Mouse (Mus musculus) midbrain, embryonic 13.5 days (tissue): Measurements from ENCODE around the gene Klk12. TPM values are rescaled to one million over a fixed set of nuclear protein-coding genes. Genes with fewer than 3 reads are reported as not detected.

Experiments
- ATAC-seq: fragments of 200-750 bp; cut with Nextera tagmentation; 2 replicates; pipeline ENCODE4 v1.8.0; 2017; ENCODE audit warnings: mild to moderate bottlenecking, moderate TSS enrichment, moderate library complexity
- H3K27ac ChIP-seq: fragments of 300-500 bp; sonication (generic); 2 replicates; pipeline ENCODE4 v1.5.1; 2015; ENCODE audit warnings: inconsistent platforms, mild to moderate bottlenecking, moderate library complexity
- H3K27me3 ChIP-seq: fragments of 300-500 bp; sonication (generic); 2 replicates; pipeline ENCODE4 v1.6.1; 2015; ENCODE audit warnings: mild to moderate bottlenecking, inconsistent platforms
- H3K36me3 ChIP-seq: fragments of 300-500 bp; sonication (generic); 2 replicates; pipeline ENCODE4 v1.6.1; 2015; ENCODE audit warnings: mild to moderate bottlenecking, inconsistent platforms
- H3K4me1 ChIP-seq: fragments of 300-500 bp; sonication (generic); replicated peaks from 2 replicates; pipeline ENCODE4 v1.6.1; 2015; ENCODE audit warnings: inconsistent platforms
- H3K4me2 ChIP-seq: fragments of 300-500 bp; sonication (generic); replicated peaks from 2 replicates; pipeline ENCODE4 v1.6.1; 2015; ENCODE audit warnings: moderate library complexity, mild to moderate bottlenecking, inconsistent platforms
- H3K4me3 ChIP-seq: fragments of 300-500 bp; sonication (generic); replicated peaks from 2 replicates; pipeline ENCODE4 v1.5.1; 2015; ENCODE audit warnings: mild to moderate bottlenecking, inconsistent platforms
- H3K9ac ChIP-seq: fragments of 300-500 bp; sonication (generic); replicated peaks from 2 replicates; pipeline ENCODE4 v1.6.1; 2015; ENCODE audit warnings: mild to moderate bottlenecking, inconsistent platforms
- H3K9me3 ChIP-seq: fragments of 300-500 bp; sonication (generic); 2 replicates; pipeline ENCODE4 v1.6.1; 2016; ENCODE audit warnings: mild to moderate bottlenecking, inconsistent platforms
- WGBS: fragments of 180-500 bp; shearing (Covaris S2); methylation state at CpG from one replicate; pipeline ENCODE4 v1.1.7; 2015; 5-methylcytosine and 5-hydroxymethylcytosine counted together
- polyA plus RNA-seq: library from polyadenylated mRNA; unstranded; fragments of >200 nt; fragmentation: Nextera tagmentation; extraction: Ambion mirVana; gene quantifications from 2 replicates; pipeline ENCODE4 v1.2.1, GENCODE M21; 2015

Gene Klk12
- polyA plus RNA-seq, 1 experiment from 2014 or later = not detected

DNA sequence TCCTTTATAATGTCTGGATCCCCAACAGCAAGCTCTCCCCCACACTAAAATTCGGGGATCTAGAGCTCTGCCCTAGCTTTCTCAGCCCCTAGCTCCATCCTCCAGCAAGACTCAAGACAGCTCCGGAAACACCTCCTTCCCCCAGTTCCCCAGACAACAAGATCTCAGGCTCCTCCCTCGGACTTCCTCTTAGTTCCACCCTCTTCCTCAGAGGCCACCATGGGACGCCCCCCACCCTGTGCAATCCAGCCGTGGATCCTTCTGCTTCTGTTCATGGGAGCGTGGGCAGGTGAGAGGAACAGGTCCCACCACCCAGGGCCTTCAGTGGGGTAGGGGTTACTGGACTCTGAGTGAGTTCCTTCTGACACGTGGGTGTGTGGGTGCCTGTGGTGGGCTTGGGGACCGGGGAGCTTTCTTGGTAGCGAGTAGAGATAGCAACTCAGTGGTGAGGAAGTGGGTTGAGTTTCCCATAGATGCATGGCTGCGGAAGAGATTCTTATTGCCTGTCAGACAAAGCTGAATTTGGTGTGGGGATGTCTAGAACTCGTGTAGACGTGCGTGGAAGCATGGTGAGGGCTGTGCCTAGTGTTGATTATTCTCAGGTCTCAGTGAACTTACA lies 29.3 kb downstream of the Klk12 start:
- no peaks in the 10 kb centered on the region for H3K9me3 ChIP-seq
- peak overlapping the region; percentile 78 for H3K4me2 ChIP-seq
- H3K27me3 ChIP-seq = peaks cover 45% of the 10 kb centered on the region
- H3K27ac ChIP-seq = no peak overlapping the region
- ATAC-seq = peak; percentile 41
- no peak overlapping the region for H3K9ac ChIP-seq
- 40% methylated on average over 13 of the region's 13 CpGs for WGBS
- H3K4me3 ChIP-seq = peak overlapping the region; percentile 49
- peaks cover 17% of the 10 kb centered on the region for H3K4me1 ChIP-seq
- no peaks in the 10 kb centered on the region for H3K36me3 ChIP-seq

- Histone ChIP-seq H3K27ac (no peak overlapping the region), H3K4me2 (no peak overlapping the region), H3K4me1 (peaks cover 17% of the 10 kb centered on the region), H3K36me3 (no peaks in the 10 kb centered on the region), H3K9me3 (no peaks in the 10 kb centered on the region), H3K27me3 (peaks cover 42% of the 10 kb centered on the region), H3K9ac (no peak overlapping the region), H3K4me3 (no peak overlapping the region)
- WGBS = 80% methylated on average over 7 of the region's 7 CpGs
- ATAC-seq = no peak
These were observed 31.2 kb downstream of the Klk12 start for GRCm38 (mm10) chr7:43799876-43800275.

DNA sequence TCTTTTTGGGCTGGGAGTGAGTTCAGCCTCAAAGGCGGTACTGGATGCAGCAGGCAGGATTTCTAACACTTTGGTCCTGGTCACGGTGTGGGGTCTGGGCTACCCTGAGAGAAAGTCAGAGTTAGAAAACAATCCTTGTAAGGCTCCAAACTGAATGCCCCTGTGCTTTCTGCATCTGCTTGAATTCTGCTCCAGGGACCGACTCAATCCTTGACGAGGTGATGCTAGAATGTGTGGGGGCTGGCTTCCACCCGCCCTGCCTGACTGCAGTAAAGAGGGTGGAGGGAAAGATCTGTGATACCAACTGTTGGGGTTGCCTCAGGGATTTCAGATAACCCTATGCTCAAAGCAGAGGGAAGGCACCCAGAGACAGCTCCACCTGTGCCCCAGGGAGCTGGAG lies 42.3 kb downstream of the Klk12 start, which contains the start of gene Klk7:
TSS of gene Klk7 (plus strand) at position 301 of the 400 bp plus-strand sequence.
- Histone ChIP-seq H3K27ac (no peak within 1 kb of the TSS), H3K4me2 (no peak within 1 kb of the TSS), H3K9ac (no peak within 1 kb of the TSS), H3K4me1 (no peaks in the 10 kb centered on the region), H3K27me3 (no peaks in the 10 kb centered on the region), H3K36me3 (no peaks in the 10 kb centered on the region), H3K4me3 (no peak within 1 kb of the TSS), H3K9me3 (no peaks in the 10 kb centered on the region)
- ATAC-seq = no peak
- 55% methylated on average over 5 of the region's 5 CpGs for WGBS

- Histone ChIP-seq H3K9me3 (no peaks in the 10 kb centered on the region), H3K4me1 (no peaks in the 10 kb centered on the region), H3K36me3 (no peaks in the 10 kb centered on the region), H3K27ac (no peak overlapping the region), H3K4me3 (no peak overlapping the region), H3K27me3 (no peaks in the 10 kb centered on the region), H3K4me2 (no peak overlapping the region), H3K9ac (no peak overlapping the region)
- whole genome bisulfite sequencing = 89% methylated on average over 7 of the region's 7 CpGs
- ATAC-seq = no peak
These were observed 46.5 kb downstream of the Klk12 start for GRCm38 (mm10) chr7:43815211-43815610.

GRCm38 (mm10) chr7:43816746-43817145 lies 48.0 kb downstream of the Klk12 start:
- no peak overlapping the region for H3K4me2 ChIP-seq
- no peak overlapping the region for H3K9ac ChIP-seq
- H3K27ac ChIP-seq = no peak overlapping the region
- no peaks in the 10 kb centered on the region for H3K4me1 ChIP-seq
- no peaks in the 10 kb centered on the region for H3K27me3 ChIP-seq
- no peak for ATAC-seq
- no peaks in the 10 kb centered on the region for H3K36me3 ChIP-seq
- H3K9me3 ChIP-seq = no peaks in the 10 kb centered on the region
- H3K4me3 ChIP-seq = no peak overlapping the region

GRCm38 (mm10) chr7:43821581-43821980 lies 52.9 kb downstream of the Klk12 start:
- ATAC-seq = no peak
- Histone ChIP-seq H3K27ac (no peak overlapping the region), H3K4me1 (no peaks in the 10 kb centered on the region), H3K9ac (no peak overlapping the region), H3K4me3 (no peak overlapping the region), H3K36me3 (no peaks in the 10 kb centered on the region), H3K9me3 (no peaks in the 10 kb centered on the region), H3K4me2 (no peak overlapping the region), H3K27me3 (no peaks in the 10 kb centered on the region)
- 94% methylated on average over 7 of the region's 7 CpGs for WGBS

Other genes starting within 250 kb of the Klk12 start
- 0.35 and 1.1 TPM in 2 replicates for gene Cd33, start 224.5 kb upstream of the Klk12 start, polyA plus RNA-seq
- 10.3 and 11.1 TPM in 2 replicates for gene Zfp658, start 206.6 kb upstream of the Klk12 start, polyA plus RNA-seq
- gene Zfp719, start 189.3 kb upstream of the Klk12 start, polyA plus RNA-seq = 16.4 and 17.7 TPM in 2 replicates
- 0.46 TPM in 1 of 2 replicates, not detected in the other for gene Zfp819, start 161.7 kb upstream of the Klk12 start, polyA plus RNA-seq
- gene Ceacam18, start 134.2 kb upstream of the Klk12 start, polyA plus RNA-seq = not detected in 2 replicates
- 0.24 and 0.28 TPM in 2 replicates for gene Siglece, start 108.7 kb upstream of the Klk12 start, polyA plus RNA-seq
- gene Ctu1, start 96.9 kb upstream of the Klk12 start, polyA plus RNA-seq = 20.3 and 21.8 TPM in 2 replicates
- gene Klk14, start 78.5 kb upstream of the Klk12 start, polyA plus RNA-seq = not detected in 2 replicates
- gene Klk13, start 56.3 kb upstream of the Klk12 start, polyA plus RNA-seq = not detected in 2 replicates
- not detected in 2 replicates for gene Klk11, start 5.7 kb downstream of the Klk12 start, polyA plus RNA-seq
- not detected in 2 replicates for gene Klk10, start 12.1 kb downstream of the Klk12 start, polyA plus RNA-seq
- gene Klk9, start 23.0 kb downstream of the Klk12 start, polyA plus RNA-seq = 0.13 and 0.20 TPM in 2 replicates
- 4.5 and 4.9 TPM in 2 replicates for gene Klk8, start 28.7 kb downstream of the Klk12 start, polyA plus RNA-seq
- gene Klk7, start 42.4 kb downstream of the Klk12 start, polyA plus RNA-seq = not detected in 2 replicates
- not detected in 2 replicates for gene Klk6, start 55.6 kb downstream of the Klk12 start, polyA plus RNA-seq
- gene Klk5, start 73.1 kb downstream of the Klk12 start, polyA plus RNA-seq = not detected in 2 replicates
- gene Klk4, start 112.3 kb downstream of the Klk12 start, polyA plus RNA-seq = not detected in 2 replicates
- gene Klk15, start 164.8 kb downstream of the Klk12 start, polyA plus RNA-seq = not detected in 2 replicates
- gene Klk1b8, start 181.8 kb downstream of the Klk12 start, polyA plus RNA-seq = not detected in 2 replicates
- not detected in 2 replicates for gene Klk1b1, start 197.9 kb downstream of the Klk12 start, polyA plus RNA-seq
- not detected in 2 replicates for gene Klk1b9, start 207.2 kb downstream of the Klk12 start, polyA plus RNA-seq
- not detected in 2 replicates for gene Klk1b11, start 227.0 kb downstream of the Klk12 start, polyA plus RNA-seq
- gene Klk1b26, start 243.3 kb downstream of the Klk12 start, polyA plus RNA-seq = not detected in 2 replicates